Mouse (Mus musculus) lung, embryonic 16.5 days (tissue): ENCODE measurements around the gene Tpm1. TPM values are rescaled to one million over a fixed set of nuclear protein-coding genes. Genes with fewer than 3 reads are reported as not detected.

ENCODE experiments used
- ATAC-seq: fragments of 200-750 bp; cut with Nextera tagmentation; 2 replicates; pipeline ENCODE4 v1.8.0; 2017; ENCODE audit warnings: low read depth, mild to moderate bottlenecking, moderate library complexity
- H3K27ac ChIP-seq: fragments of 300-500 bp; sonication (generic); 2 replicates; pipeline ENCODE4 v1.5.1; 2014; ENCODE audit warnings: mild to moderate bottlenecking, control low read depth, low read length
- H3K27me3 ChIP-seq: fragments of 300-500 bp; sonication (generic); 2 replicates; pipeline ENCODE4 v1.6.1; 2014; ENCODE audit warnings: low read depth, low read length, mixed read lengths; ENCODE audit not compliant: control insufficient read depth, insufficient read depth
- H3K36me3 ChIP-seq: fragments of 300-500 bp; sonication (generic); 2 replicates; pipeline ENCODE4 v1.6.1; 2014; ENCODE audit warnings: low read length; ENCODE audit not compliant: control insufficient read depth, insufficient read depth
- H3K4me1 ChIP-seq: fragments of 300-500 bp; sonication (generic); replicated peaks from 2 replicates; pipeline ENCODE4 v1.6.1; 2014; ENCODE audit warnings: low read length, mixed read lengths; ENCODE audit not compliant: control insufficient read depth, insufficient read depth
- H3K4me2 ChIP-seq: fragments of 300-500 bp; sonication (generic); 2 replicates; pipeline ENCODE4 v1.6.1; 2014; ENCODE audit warnings: low read depth, low read length, control low read depth
- H3K4me3 ChIP-seq: fragments of 300-500 bp; sonication (generic); 2 replicates; pipeline ENCODE4 v1.5.1; 2014; ENCODE audit warnings: mild to moderate bottlenecking, low read length, control low read depth
- H3K9ac ChIP-seq: fragments of 300-500 bp; sonication (generic); 2 replicates; pipeline ENCODE4 v1.6.1; 2014; ENCODE audit warnings: low read length, control low read depth
- H3K9me3 ChIP-seq: fragments of 300-500 bp; sonication (generic); 2 replicates; pipeline ENCODE4 v1.6.1; 2016; ENCODE audit warnings: low read length; ENCODE audit not compliant: control insufficient read depth
- WGBS: fragments of 180-500 bp; shearing (Covaris S2); extraction: QIAGEN DNeasy Blood & Tissue Kit; methylation state at CpG from one replicate; pipeline ENCODE4 v1.1.7; 2014; 5-methylcytosine and 5-hydroxymethylcytosine counted together
- polyA plus RNA-seq: library from polyadenylated mRNA; unstranded; fragments of >200 nt; fragmentation: Nextera tagmentation; extraction: Ambion mirVana; gene quantifications from 2 replicates; pipeline ENCODE4 v1.2.1, GENCODE M21; 2015

The Tpm1 gene
- polyA plus RNA-seq, 1 experiment from 2014 or later = 782 TPM

DNA sequence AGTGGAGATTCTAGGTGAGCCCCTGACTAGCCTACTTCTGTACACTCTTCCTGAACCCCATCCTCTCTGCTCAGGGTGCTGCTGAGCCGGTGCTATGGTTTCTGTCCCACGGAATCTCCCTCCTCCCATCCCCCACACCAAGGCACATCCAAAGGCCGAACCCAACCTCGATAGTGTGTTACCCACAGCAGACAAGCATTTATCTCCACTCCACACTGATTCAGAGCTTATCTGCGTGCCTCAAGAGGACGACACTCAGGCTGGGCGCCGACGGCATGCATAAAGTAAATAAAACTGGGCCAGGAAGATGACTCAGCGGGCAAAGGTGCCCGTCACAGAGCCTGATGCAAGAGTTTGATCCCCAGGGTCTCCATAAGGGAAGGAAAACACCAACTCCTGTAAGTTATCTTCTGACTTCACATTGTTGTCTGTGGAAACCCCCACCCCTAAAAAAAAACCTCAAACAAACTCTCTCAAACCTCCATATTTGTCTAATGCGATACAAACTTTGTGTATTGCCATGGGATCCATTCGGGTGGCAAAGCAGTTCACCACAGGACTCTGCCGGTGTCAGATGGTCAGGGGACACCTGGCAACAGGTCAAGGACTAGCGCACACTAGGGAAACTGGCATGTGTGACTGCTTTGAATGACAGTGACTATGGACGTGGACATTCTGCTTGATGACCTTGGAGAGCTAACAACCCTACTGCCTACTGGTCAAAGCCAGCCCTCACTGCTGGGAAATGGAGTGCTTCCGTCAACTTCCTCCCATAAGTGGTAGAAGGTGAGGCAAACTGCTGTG lies 24.1 kb downstream of the Tpm1 start:
- H3K4me2 ChIP-seq = no peak overlapping the region
- no peak overlapping the region for H3K27ac ChIP-seq
- peak; percentile 21; the same call in 1 of the 2 replicates for ATAC-seq
- no peaks in the 10 kb centered on the region for H3K9me3 ChIP-seq
- H3K36me3 ChIP-seq = peaks cover 44% of the 10 kb centered on the region
- WGBS = 49% methylated on average over 17 of the region's 17 CpGs
- H3K4me3 ChIP-seq = no peak overlapping the region
- H3K27me3 ChIP-seq = no peaks in the 10 kb centered on the region
- H3K9ac ChIP-seq = no peak overlapping the region
- H3K4me1 ChIP-seq = peaks cover 12% of the 10 kb centered on the region

DNA sequence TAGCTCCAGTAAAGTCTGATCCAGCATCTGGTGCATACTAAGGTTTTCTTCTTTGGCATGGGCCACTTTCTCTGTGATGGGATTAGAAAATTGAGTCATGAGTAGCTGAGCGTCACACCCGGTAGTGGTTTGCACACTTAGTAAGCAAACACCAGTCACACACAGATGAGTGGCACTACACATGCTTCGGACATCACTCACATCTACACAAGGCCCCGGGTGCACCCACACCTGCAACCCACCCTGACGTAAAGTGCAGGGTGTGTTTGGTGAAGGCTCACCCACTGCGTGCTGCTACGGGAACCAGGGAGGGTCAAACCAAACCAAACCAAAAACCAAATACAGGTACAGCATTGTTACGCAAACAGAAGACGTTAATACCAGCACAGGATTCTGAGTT lies 25.8 kb downstream of the Tpm1 start:
- Histone ChIP-seq H3K4me2 (no peak overlapping the region), H3K4me3 (no peak overlapping the region), H3K9me3 (no peaks in the 10 kb centered on the region), H3K27me3 (no peaks in the 10 kb centered on the region), H3K9ac (no peak overlapping the region), H3K36me3 (peaks cover 34% of the 10 kb centered on the region), H3K4me1 (peaks cover 8% of the 10 kb centered on the region), H3K27ac (no peak overlapping the region)
- ATAC-seq = no peak
- WGBS = 71% methylated on average over 9 of the region's 9 CpGs

DNA sequence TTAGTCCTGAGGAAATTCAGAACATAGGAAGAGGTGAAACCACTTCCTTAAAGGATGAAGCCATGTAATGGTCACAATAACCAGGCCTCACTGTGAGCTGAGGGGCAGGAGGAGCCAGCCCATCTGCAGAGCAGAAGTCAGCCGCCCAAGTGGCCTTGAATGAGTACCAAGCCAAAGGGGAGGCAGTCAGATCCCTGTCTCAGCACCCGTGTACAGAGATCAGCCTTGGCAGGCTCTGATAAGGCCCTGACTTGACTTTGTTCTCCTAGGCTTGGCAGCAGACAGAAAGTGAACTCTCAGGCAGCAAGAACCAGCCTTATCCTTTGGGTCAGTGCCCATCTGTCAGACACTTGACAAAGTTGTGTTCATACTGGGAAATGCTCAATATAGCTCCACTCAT lies 29.1 kb downstream of the Tpm1 start:
- Histone ChIP-seq H3K36me3 (peaks cover 18% of the 10 kb centered on the region), H3K27me3 (no peaks in the 10 kb centered on the region), H3K4me2 (no peak overlapping the region), H3K4me3 (no peak overlapping the region), H3K4me1 (peaks cover 2% of the 10 kb centered on the region), H3K9me3 (no peaks in the 10 kb centered on the region), H3K27ac (no peak overlapping the region), H3K9ac (no peak overlapping the region)
- ATAC-seq = peak; percentile 11; the same call in 1 of the 2 replicates
- WGBS = 19% methylated on average over 2 of the region's 2 CpGs

DNA sequence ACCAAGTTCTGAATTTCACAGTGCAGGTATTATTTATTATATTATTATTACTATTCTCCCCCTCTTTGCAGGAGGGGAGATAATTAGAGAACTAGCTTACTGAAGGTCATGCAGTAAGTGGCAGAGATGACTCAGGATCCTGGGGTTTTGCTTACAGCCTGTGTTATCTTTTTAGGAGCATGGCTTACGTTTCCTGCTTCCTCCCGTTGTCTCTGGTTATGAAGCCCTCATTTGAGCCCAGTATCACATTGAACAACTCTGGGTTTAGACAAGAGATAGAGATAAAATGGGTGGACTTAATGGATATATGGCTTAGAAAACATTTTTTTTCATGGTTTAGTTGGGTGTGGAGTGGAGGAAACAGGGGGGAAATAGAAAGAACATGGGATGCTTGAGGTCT lies 35.7 kb downstream of the Tpm1 start:
- no peak for ATAC-seq
- Histone ChIP-seq H3K36me3 (no peaks in the 10 kb centered on the region), H3K4me2 (no peak overlapping the region), H3K9ac (no peak overlapping the region), H3K4me3 (no peak overlapping the region), H3K27ac (no peak overlapping the region), H3K4me1 (peaks cover 26% of the 10 kb centered on the region), H3K9me3 (no peaks in the 10 kb centered on the region), H3K27me3 (no peaks in the 10 kb centered on the region)
- WGBS = 46% methylated on average over 2 of the region's 2 CpGs

DNA sequence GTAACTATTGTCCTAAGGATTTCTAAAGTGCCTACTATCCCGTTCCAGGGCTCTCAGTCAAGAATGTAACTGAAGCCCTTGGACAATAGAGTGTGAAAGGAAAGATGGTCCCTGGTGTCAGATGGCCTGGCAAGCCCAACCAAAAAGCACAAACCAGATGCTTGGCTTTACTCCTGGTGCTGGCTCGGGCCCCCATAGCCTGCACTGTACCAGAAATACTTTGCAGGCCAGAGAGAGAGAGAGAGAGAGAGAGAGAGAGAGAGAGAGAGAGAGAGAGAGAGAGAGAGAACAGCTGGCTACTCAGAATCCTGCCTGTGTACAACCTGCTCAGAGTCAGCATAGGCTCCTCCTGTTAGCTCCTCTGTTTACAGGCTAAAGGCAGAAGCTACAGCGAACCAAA lies 36.7 kb downstream of the Tpm1 start:
- Histone ChIP-seq H3K4me3 (no peak overlapping the region), H3K27me3 (no peaks in the 10 kb centered on the region), H3K9me3 (no peaks in the 10 kb centered on the region), H3K4me1 (peaks cover 28% of the 10 kb centered on the region), H3K4me2 (no peak overlapping the region), H3K27ac (peak overlapping the region; percentile 64), H3K9ac (no peak overlapping the region), H3K36me3 (no peaks in the 10 kb centered on the region)
- peak; percentile 93 for ATAC-seq
- 18% methylated on average over 3 of the region's 3 CpGs for WGBS

DNA sequence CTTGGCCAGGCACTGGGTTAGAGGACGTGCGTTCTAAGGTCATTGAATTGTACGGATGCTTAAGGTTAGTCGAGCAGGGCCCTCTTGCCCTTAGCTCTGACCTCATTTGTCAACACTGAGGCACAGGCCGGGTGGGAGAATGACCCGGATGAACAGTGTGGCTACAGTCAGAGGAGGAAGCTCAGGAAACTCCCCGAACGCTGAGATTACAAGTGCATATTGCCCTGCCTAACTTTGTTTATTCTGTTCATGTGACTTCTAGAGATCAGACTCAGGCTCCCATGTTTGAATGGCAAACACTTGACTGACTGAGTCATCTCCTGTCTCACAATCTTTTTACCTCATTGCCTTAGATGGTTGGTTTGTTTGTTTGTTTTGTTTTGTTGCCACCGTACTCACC lies 37.7 kb downstream of the Tpm1 start:
- Histone ChIP-seq H3K4me2 (no peak overlapping the region), H3K4me3 (no peak overlapping the region), H3K9ac (no peak overlapping the region), H3K4me1 (peaks cover 28% of the 10 kb centered on the region), H3K27ac (no peak overlapping the region), H3K9me3 (no peaks in the 10 kb centered on the region), H3K27me3 (no peaks in the 10 kb centered on the region), H3K36me3 (no peaks in the 10 kb centered on the region)
- 36% methylated on average over 9 of the region's 9 CpGs for WGBS
- peak; percentile 29; the same call in 1 of the 2 replicates for ATAC-seq

DNA sequence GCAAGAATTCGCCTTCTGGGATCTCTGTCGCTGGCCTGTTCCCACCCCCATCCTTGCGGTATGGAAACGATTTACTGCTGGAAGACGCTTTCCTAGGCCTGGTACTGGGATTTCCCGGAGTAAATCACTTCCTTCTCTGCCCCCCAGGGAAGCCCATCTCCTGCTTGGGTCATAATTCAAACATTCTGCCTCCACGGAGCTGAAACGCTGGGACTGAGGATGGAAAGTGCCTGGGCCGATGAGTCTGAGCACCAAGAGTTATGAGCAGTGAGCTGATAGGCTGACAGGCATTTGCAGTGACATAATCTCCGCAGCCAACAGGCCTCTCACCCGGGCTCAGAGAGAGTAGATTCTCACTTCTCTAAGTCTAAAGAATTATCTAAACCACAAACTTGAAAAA lies 40.4 kb downstream of the Tpm1 start:
- Histone ChIP-seq H3K4me1 (peaks cover 31% of the 10 kb centered on the region), H3K27ac (no peak overlapping the region), H3K9me3 (no peaks in the 10 kb centered on the region), H3K27me3 (no peaks in the 10 kb centered on the region), H3K4me3 (no peak overlapping the region), H3K4me2 (no peak overlapping the region), H3K9ac (no peak overlapping the region), H3K36me3 (no peaks in the 10 kb centered on the region)
- WGBS = 21% methylated on average over 11 of the region's 11 CpGs
- ATAC-seq = no peak

DNA sequence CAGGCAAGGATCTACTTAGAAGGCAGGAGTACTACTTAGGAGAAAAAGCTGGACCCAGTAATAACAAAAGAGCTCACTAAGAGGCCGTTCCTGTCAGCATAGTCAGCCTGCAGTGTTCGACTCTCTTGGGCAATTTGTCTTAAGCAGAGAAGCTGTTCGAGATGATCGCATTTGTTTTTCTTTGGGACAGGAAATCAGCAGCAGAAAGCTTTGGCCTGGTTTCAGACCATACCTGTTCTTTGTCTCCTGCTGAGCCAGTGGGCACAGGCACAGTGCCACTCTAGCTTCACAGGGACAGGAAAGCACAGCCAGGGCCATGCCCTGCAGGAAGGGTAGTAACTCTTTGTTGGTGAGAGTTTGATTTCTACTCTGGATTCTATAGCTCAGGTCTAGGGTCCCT lies 42.8 kb downstream of the Tpm1 start:
- WGBS = 61% methylated on average over 4 of the region's 4 CpGs
- peaks cover 15% of the 10 kb centered on the region for H3K4me1 ChIP-seq
- no peaks in the 10 kb centered on the region for H3K9me3 ChIP-seq
- no peak for ATAC-seq
- H3K9ac ChIP-seq = no peak overlapping the region
- H3K4me2 ChIP-seq = no peak overlapping the region
- H3K27me3 ChIP-seq = no peaks in the 10 kb centered on the region
- H3K4me3 ChIP-seq = no peak overlapping the region
- H3K27ac ChIP-seq = no peak overlapping the region
- no peaks in the 10 kb centered on the region for H3K36me3 ChIP-seq

DNA sequence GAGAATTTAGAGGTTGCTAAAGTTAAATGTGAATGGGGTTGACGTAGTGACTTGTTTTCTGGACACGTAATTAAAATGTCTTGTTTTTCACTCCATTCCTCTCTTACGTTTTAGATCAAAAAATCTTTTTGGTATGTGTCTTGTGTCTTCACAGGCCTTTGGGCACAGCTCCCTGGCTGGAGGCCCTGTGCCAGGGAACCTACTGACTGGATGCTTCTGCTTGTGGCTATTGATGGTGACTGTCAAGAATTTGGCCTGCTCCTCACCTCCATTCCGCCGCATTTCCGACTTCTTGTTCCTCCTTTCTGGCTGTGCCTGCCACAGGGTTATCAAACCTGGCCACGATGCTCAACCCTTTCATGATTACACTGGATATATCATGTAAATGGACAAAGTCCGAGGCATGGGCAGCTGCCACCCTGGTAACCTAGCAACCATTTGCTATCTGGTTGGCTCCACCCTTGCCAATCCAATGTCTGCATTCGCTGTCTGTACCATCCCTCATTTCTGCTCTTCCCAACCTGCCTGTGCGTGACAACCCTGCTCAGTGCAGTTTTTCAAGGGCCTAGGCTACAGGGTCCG lies 44.0 kb downstream of the Tpm1 start:
- H3K4me1 ChIP-seq = peaks cover 11% of the 10 kb centered on the region
- no peaks in the 10 kb centered on the region for H3K27me3 ChIP-seq
- H3K27ac ChIP-seq = no peak overlapping the region
- H3K4me2 ChIP-seq = no peak overlapping the region
- H3K9ac ChIP-seq = no peak overlapping the region
- ATAC-seq = no peak
- no peaks in the 10 kb centered on the region for H3K9me3 ChIP-seq
- no peaks in the 10 kb centered on the region for H3K36me3 ChIP-seq
- 69% methylated on average over 11 of the region's 11 CpGs for WGBS
- H3K4me3 ChIP-seq = no peak overlapping the region
